Mouse (Mus musculus): ENCODE data around the gene Ulk3. TPM values are rescaled to one million over a fixed set of nuclear protein-coding genes. Genes with fewer than 3 reads are reported as not detected.

Ulk3 gene
- polyA plus RNA-seq, 1 experiment: 5.4 TPM

GRCm38 (mm10) chr9:57568500-57568899 lies 20.8 kb upstream of the Ulk3 start:
- Histone ChIP-seq H3K27me3 (ENCODE audit: control insufficient read depth, insufficient read depth, insufficient read length) (no peaks in the 10 kb centered on the region), H3K79me3 (ENCODE audit: low read depth) (peaks cover 3% of the 10 kb centered on the region), H3ac (ENCODE audit: control insufficient read depth, insufficient read length, low read depth) (no peak overlapping the region), H3K79me2 (ENCODE audit: control insufficient read depth, insufficient read depth) (peaks cover 29% of the 10 kb centered on the region), H3K36me3 (ENCODE audit: control insufficient read depth, insufficient read depth) (peaks cover 25% of the 10 kb centered on the region), H3K4me3 (ENCODE audit: insufficient read depth, poor library complexity, severe bottlenecking) (no peak overlapping the region)
- TF ChIP-seq MYOG (IDR thresholded peaks at IDR 0.05; ENCODE audit: control insufficient read depth, extremely low read depth, insufficient read length) (no peak), MAX (IDR thresholded peaks at IDR 0.05) (no peak)

GRCm38 (mm10) chr9:57574397-57574796 lies 14.9 kb upstream of the Ulk3 start:
- no peaks in the 10 kb centered on the region for H3K79me3 ChIP-seq (ENCODE audit: low read depth)
- no peak overlapping the region for H3K4me3 ChIP-seq (ENCODE audit: insufficient read depth, poor library complexity, severe bottlenecking)
- H3K36me3 ChIP-seq (ENCODE audit: control insufficient read depth, insufficient read depth): peaks cover 9% of the 10 kb centered on the region
- no peaks in the 10 kb centered on the region for H3K79me2 ChIP-seq (ENCODE audit: control insufficient read depth, insufficient read depth)
- no peak for TF ChIP-seq CEBPB (IDR thresholded peaks at IDR 0.05; ENCODE audit: low read depth)
- TF ChIP-seq USF1 (IDR thresholded peaks at IDR 0.05; ENCODE audit: low read depth): no peak
- TF ChIP-seq MAX (IDR thresholded peaks at IDR 0.05): no peak
- TF ChIP-seq CTCF (IDR thresholded peaks at IDR 0.05; ENCODE audit: control insufficient read depth, insufficient read depth, insufficient read length): no peak
- TF ChIP-seq MYOG (IDR thresholded peaks at IDR 0.05; ENCODE audit: control insufficient read depth, extremely low read depth, insufficient read length): no peak
- no peak for TF ChIP-seq FOSL1 (IDR thresholded peaks at IDR 0.05; ENCODE audit: insufficient read depth, low read length, poor library complexity, severe bottlenecking)
- no peak for TF ChIP-seq MYOD1 (IDR thresholded peaks at IDR 0.05; ENCODE audit: control insufficient read depth, insufficient read length, low read depth)
- no peak overlapping the region for H3ac ChIP-seq (ENCODE audit: control insufficient read depth, insufficient read length, low read depth)
- H3K27me3 ChIP-seq (ENCODE audit: control insufficient read depth, insufficient read depth, insufficient read length): no peaks in the 10 kb centered on the region

- H3K4me3 ChIP-seq (ENCODE audit: insufficient read depth, poor library complexity, severe bottlenecking): no peak overlapping the region
- no peaks in the 10 kb centered on the region for H3K79me2 ChIP-seq (ENCODE audit: control insufficient read depth, insufficient read depth)
- H3K79me3 ChIP-seq (ENCODE audit: low read depth): no peaks in the 10 kb centered on the region
- H3K27me3 ChIP-seq (ENCODE audit: control insufficient read depth, insufficient read depth, insufficient read length): no peaks in the 10 kb centered on the region
- TF ChIP-seq FOSL1 (IDR thresholded peaks at IDR 0.05; ENCODE audit: insufficient read depth, low read length, poor library complexity, severe bottlenecking): no peak
- no peak for TF ChIP-seq CTCF (IDR thresholded peaks at IDR 0.05; ENCODE audit: control insufficient read depth, insufficient read depth, insufficient read length)
- TF ChIP-seq MYOD1 (IDR thresholded peaks at IDR 0.05; ENCODE audit: control insufficient read depth, insufficient read length, low read depth): no peak
- TF ChIP-seq MYOG (IDR thresholded peaks at IDR 0.05; ENCODE audit: control insufficient read depth, extremely low read depth, insufficient read length): no peak
- no peak for TF ChIP-seq CEBPB (IDR thresholded peaks at IDR 0.05; ENCODE audit: low read depth)
- TF ChIP-seq USF1 (IDR thresholded peaks at IDR 0.05; ENCODE audit: low read depth): no peak
- no peak for TF ChIP-seq MAX (IDR thresholded peaks at IDR 0.05)
- peaks cover 5% of the 10 kb centered on the region for H3K36me3 ChIP-seq (ENCODE audit: control insufficient read depth, insufficient read depth)
- no peak overlapping the region for H3ac ChIP-seq (ENCODE audit: control insufficient read depth, insufficient read length, low read depth)
These were observed 13.7 kb upstream of the Ulk3 start for GRCm38 (mm10) chr9:57575577-57575976.

GRCm38 (mm10) chr9:57577144-57577849 lies 12.0 kb upstream of the Ulk3 start:
- Histone ChIP-seq H3K36me3 (ENCODE audit: control insufficient read depth, insufficient read depth) (peaks cover 12% of the 10 kb centered on the region), H3ac (ENCODE audit: control insufficient read depth, insufficient read length, low read depth) (no peak overlapping the region), H3K4me3 (ENCODE audit: insufficient read depth, poor library complexity, severe bottlenecking) (no peak overlapping the region), H3K79me2 (ENCODE audit: control insufficient read depth, insufficient read depth) (no peaks in the 10 kb centered on the region), H3K79me3 (ENCODE audit: low read depth) (no peaks in the 10 kb centered on the region), H3K27me3 (ENCODE audit: control insufficient read depth, insufficient read depth, insufficient read length) (no peaks in the 10 kb centered on the region)
- TF ChIP-seq USF1 (IDR thresholded peaks at IDR 0.05; ENCODE audit: low read depth): no peak
- TF ChIP-seq CTCF (IDR thresholded peaks at IDR 0.05; ENCODE audit: control insufficient read depth, insufficient read depth, insufficient read length): no peak

GRCm38 (mm10) chr9:57584991-57585390 lies 4.3 kb upstream of the Ulk3 start:
- H3ac ChIP-seq (ENCODE audit: control insufficient read depth, insufficient read length, low read depth): no peak overlapping the region
- no peak for TF ChIP-seq MYOG (IDR thresholded peaks at IDR 0.05; ENCODE audit: control insufficient read depth, extremely low read depth, insufficient read length)
- TF ChIP-seq FOSL1 (IDR thresholded peaks at IDR 0.05; ENCODE audit: insufficient read depth, low read length, poor library complexity, severe bottlenecking): no peak
- no peak for TF ChIP-seq MAX (IDR thresholded peaks at IDR 0.05)
- TF ChIP-seq CTCF (IDR thresholded peaks at IDR 0.05; ENCODE audit: control insufficient read depth, insufficient read depth, insufficient read length): no peak
- no peak for TF ChIP-seq USF1 (IDR thresholded peaks at IDR 0.05; ENCODE audit: low read depth)
- TF ChIP-seq MYOD1 (IDR thresholded peaks at IDR 0.05; ENCODE audit: control insufficient read depth, insufficient read length, low read depth): no peak
- TF ChIP-seq CEBPB (IDR thresholded peaks at IDR 0.05; ENCODE audit: low read depth): no peak
- peaks cover 1% of the 10 kb centered on the region for H3K79me2 ChIP-seq (ENCODE audit: control insufficient read depth, insufficient read depth)
- no peak overlapping the region for H3K4me3 ChIP-seq (ENCODE audit: insufficient read depth, poor library complexity, severe bottlenecking)
- no peaks in the 10 kb centered on the region for H3K79me3 ChIP-seq (ENCODE audit: low read depth)
- no peaks in the 10 kb centered on the region for H3K27me3 ChIP-seq (ENCODE audit: control insufficient read depth, insufficient read depth, insufficient read length)
- H3K36me3 ChIP-seq (ENCODE audit: control insufficient read depth, insufficient read depth): peaks cover 21% of the 10 kb centered on the region

- Histone ChIP-seq H3K4me3 (ENCODE audit: insufficient read depth, poor library complexity, severe bottlenecking) (no peak overlapping the region), H3K79me2 (ENCODE audit: control insufficient read depth, insufficient read depth) (peaks cover 17% of the 10 kb centered on the region), H3K79me3 (ENCODE audit: low read depth) (no peaks in the 10 kb centered on the region), H3K36me3 (ENCODE audit: control insufficient read depth, insufficient read depth) (peaks cover 12% of the 10 kb centered on the region), H3ac (ENCODE audit: control insufficient read depth, insufficient read length, low read depth) (peak overlapping the region; percentile 18), H3K27me3 (ENCODE audit: control insufficient read depth, insufficient read depth, insufficient read length) (no peaks in the 10 kb centered on the region)
- TF ChIP-seq MAX (IDR thresholded peaks at IDR 0.05): peak; percentile 58
- TF ChIP-seq USF1 (IDR thresholded peaks at IDR 0.05; ENCODE audit: low read depth): no peak
- peak; percentile 42 for TF ChIP-seq CTCF (IDR thresholded peaks at IDR 0.05; ENCODE audit: control insufficient read depth, insufficient read depth, insufficient read length)
These were observed 1.5 kb downstream of the Ulk3 start for GRCm38 (mm10) chr9:57590726-57591125.
